Mouse (Mus musculus) urinary bladder, postnatal 14 days (tissue): ENCODE measurements around the gene Xpo1.
"Not testable (repeated sequence)": the region's sequence is repeated elsewhere in the genome, so short reads cannot be mapped to it uniquely, and the experiment has no call there.

Experiments used
- DNase-seq: peaks from one replicate; pipeline ENCODE4 v3.0.0; 2021; ENCODE audit warnings: low spot score

Xpo1 gene

DNA sequence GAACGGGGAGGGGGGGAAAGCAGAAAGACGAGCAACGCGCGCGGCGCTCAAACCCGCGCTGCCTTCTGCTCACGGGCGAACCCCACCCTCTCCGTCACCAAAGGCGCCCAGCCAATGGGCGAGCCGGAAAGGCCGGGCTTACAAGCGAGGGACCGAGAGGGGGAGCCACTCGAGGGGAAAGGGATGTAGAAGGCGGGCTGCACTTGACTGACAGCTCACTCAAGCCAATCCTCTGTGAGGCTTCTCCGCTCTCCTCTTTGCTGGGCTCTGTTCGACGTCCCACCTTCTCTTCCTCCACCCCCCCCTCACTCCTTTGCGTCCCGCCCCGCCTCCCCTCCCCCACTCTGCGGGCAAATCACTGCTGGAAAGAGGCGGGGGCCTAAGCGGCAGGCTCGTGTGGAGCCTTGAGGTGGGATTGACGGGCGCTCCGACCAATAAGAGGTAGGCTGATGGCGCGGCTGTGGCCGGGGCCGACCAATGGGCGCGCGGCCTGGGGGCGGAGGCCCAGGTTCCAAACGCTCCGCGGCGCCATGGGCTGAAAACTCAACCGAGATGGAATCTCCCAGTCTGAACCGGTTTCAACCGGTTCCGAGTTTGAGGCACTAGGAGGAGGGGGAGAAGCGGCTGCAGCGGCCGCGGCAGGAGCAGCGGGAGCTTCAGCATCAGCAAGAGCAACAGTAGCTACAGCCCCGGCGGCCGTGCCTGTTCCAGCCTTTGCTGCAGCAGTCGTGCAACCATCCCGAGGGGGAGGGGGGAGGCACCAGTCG, at the start of gene Xpo1:
TSS of gene Xpo1 (plus strand) at position 615 of the 767 bp plus-strand sequence.
- peak; percentile 100 for DNase-seq

DNA sequence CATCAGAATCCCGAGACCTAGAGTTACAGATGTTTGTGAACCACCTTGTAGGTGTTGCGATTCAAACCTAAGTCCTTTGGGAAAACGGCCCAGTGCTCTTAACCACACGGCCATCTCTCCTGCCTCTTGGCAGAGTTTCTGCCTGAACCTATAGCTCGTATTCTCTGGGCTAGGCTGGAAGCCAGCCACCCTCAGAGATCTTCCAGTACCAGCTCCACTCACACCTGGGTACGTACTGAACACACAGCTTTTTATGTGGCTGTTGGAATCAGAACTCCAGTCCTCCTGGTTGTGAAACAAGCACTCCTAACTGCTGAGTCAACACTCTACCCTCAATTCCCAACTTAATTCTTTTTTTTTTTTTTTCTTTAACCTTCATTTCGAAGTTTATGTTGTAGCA, 46.1 kb upstream of the Xpo1 start:
- no peak for DNase-seq

DNA sequence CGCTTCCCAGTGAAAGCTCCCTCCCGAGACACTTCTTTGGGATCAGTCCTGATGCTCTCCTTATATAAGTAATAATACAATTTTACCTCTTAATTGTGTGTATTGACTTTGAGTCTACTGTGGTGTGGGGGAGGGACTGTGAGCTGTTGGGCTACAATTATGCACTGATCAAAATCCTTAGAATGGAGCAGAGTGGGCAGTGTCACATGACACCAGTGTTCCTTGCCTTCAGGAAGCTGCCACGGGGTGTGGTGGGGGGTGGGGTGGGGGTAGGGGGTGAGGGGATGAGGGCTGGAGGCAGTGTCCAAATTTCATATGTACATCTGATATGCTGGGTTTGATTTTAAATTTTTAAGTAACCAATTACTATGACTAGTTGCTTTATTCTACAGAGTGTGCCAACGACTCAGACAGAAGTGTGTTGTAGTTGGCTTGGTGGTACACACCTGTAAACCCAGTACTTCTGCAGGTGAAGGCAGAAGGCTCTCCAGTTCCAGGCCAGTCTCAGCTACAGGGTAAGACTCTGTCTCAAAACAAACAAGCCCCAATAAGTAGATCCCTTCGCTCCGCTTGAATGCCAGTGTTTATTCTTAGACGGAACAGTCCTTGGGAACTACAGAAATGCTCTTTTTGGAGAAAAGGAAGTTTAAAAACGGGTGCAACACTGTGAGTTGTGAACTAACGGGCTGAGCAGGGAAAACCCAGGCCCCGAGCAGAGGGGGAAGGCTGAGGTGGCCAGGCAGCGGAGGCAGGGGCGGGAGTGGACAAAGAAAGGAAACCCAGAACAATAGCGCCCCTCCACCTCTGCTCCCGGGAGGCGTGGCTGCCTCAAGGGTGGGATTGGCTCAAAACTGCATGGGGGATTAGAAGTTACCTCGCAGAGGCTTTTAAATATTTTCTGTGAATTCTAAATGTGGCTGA, 45.0 kb upstream of the Xpo1 start:
- peak; percentile 9 for DNase-seq

DNA sequence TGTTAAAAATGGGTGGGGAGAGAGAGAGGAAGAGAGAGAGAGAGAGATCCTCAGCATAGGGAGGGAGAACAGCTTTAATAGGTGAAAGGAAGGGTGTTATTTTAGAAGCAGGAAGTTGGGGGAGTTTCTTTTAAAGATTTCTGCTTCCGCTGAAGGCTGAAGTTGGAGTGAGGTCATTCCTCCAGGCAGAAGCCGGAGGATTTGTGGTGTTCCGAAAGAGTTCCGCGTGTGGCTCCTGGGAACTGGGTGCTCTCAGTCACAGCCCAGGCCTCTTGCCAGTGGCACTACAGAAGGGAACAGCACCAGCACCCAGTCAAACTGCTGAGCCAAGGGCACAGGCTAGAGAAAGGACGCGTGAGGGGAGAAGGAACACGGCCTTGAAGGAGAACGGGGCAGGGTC, 38.4 kb upstream of the Xpo1 start:
- DNase-seq = no peak

DNA sequence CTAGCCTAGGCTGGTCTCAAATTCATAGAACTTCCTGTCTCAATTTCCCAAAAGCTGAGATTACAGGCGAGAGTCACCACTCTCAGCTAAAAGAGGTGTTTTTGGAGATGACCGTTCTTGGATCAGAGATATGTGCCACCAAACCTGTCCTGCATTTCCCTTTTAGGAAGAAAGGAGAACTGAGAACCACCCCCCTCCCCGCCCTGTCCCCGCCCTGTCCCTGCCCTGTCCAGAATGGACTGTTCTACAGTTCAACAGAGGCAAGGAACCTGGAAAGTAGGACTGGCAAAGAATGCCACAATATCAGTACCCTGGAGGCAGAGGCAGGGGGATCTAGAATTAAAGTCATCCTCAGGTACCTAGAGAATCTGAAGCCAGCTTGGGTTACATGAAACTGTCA, 19.8 kb upstream of the Xpo1 start:
- DNase-seq = no peak

DNA sequence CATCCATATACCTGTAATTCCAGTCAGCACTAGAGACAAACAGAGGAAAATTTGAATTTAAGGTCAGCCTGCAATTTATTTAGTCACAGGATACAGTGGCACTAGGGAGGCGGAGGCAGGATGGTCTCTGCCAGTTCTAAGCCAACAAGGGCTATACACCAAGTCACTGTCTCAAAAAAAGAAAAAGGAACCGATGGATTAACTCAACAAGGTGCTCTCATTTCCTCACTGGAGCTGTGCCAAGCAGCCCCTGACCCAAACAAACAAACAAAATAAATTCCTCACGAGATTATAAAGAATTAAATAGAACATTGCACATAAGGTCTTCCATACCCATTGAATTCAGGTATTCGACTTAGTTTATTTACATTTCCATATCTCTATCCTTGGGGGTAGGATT, 1.9 kb upstream of the Xpo1 start:
- no peak for DNase-seq

DNA sequence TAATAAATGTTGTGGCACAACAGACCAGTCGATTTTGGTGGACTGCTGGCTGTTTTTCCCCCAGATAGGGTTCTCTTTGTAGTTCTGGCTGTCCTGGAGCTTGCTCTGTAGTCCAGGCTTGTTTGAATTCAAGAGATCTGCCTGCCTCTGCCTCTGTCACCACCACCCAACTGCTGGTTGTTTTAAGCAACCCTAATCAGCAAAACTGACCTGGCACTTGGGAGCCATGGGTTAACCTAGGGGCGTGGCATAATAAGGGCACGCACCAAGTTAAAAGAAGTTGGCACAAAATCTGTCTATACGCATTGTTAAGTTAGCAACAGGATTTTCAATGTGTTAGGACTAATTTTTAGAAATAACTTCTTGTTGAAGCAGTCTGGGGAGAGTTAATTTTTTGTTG, 1.3 kb upstream of the Xpo1 start:
- DNase-seq = no peak

DNA sequence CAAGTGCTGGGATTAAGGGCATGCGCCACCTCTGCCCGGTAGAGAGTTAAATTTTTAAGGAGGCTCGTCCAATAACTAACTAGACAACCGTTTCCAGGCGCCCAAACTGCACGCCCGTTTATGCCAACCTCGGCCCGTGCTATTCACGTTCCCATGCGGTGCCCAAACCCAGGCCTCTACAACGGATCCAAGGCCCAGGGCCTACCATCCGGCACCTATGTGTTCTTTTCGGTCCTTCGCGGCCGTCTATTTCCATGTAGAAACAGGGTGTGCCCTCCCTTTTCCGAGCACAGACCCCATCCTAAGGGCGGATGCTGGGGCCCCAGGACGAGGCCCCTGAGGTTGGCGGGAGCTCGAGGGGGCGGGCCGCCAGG, 801 bp upstream of the Xpo1 start:
- DNase-seq = no peak

DNA sequence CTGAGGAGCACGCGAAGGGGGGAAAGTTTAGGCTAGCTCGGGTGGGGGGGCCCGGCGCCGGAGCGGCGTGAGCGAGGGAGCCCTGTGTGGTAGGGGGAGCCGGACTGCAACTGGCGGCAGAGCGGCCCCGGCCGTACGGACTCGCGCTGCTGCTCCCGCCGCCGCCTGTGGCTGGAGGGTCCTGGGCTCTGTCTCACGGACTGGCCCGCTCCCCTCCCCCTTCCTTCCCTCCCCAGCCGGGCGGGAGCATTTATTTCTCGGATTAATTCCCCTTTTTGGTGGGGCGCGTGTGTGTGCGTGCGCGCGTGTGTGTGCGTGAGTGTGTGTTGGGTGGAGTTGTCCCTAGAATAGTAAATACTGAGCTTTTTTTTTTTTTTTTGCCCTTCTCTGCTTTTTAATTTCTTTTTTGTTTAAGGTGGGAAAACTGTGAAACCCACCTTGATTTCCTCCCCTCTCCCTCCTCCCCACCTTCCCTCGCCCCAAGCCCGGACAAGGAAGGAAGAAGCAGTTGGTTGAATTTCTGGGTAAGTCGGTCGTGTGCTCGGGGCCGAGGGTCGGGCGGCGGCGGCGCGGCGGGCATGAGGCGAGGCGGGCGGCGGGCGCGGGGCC, 457 bp downstream of the Xpo1 start:
- no peak for DNase-seq

DNA sequence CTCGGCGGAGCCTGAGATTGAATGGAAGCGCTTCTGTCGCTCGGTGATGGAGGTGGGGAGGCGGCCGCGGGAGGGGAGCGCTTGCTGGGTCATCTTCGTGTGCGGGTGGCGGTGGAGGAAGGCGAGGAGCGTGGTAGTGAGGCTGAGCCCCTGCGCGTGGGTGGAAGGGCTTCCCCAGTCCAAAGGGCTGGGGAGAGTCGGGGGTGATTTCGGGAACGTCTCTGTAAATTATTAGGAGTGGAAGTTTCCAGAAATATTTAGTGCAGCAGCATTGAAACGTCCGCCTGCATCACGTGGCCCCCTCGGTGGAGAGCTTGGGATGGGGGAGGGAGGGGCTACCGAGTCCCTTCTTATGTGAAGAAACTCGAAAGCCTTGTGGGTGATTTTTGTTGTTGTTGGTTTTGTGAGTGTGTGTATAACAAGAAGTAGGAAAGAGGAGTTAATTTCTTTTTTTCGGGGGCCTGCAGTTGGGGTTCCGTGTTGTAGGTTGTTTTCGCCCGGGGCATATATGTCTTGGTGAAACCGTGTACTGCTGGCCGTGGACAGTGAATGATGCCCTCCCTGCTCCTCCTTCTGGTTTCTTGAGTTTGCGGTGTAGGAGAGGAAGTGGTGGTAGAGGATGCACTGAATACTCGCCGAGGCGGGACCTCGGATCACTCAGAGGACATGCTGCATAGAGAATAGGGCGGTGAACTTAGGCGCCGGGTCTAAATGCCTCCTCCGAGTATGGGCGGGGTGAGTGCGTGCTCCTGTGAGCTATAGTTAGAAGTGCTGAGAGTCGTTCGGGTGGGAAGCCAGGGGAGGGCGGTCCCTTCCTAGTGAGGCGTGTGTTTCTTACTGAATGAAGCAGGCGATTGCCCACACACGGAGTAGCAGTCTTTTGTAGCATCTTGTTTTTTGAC, 1.2 kb downstream of the Xpo1 start:
- DNase-seq = peak; percentile 64

DNA sequence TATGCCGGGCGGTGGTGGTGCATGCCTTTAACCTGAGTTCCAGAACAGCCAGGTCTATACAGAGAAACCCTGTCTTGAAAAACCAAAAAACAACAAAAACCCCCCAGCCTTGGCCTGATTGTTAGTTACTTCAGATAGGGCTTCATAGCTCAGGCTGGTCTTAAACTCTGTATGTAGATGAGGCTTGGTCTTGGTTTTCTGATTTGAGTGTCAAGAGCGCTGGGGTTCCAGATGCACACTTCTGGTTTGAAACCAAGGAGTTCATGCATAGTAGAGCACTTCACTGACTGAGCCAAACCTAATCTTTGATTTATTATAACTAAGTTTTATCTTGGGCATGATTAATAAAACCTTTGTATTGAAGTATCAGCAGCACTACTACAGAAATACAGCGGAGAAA, 3.2 kb downstream of the Xpo1 start:
- DNase-seq = no peak

DNA sequence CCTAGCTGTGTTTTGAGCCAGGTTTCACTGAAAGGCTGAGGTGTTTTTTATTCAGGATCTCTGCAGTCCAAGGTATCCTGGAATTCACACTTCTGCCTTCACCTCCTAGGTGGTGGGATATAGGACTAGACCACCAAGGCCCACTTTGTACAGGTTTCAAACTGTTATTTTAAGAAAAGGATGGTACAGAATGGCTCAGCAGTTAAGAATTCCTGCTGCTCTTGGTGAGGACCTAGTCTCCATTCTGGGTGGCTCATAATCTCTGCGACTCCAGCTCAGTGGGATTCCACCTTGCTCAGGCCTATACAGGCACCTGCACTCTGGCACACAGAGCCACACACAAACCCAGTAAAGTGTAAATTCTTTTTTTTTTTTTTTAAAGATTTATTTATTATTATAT, 3.6 kb downstream of the Xpo1 start:
- DNase-seq = no peak

DNA sequence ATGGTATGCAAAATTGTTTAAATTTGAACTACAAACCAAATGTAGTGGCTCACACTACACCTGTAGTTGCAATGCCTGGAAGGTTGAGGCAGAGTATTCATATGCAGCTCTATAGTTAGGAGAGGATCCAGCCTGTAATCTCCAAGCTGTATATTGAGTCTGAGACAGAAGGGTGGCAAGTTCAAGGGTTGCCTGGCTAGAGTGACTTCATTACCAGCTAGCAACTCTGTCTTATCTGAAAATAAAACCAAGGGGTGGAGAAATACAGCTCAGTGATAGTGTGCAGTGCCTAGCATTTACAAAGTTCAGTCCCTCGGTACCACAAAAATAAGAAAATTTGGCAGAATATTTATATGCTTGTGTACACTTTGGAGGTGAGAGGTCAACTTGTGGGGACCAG, 4.3 kb downstream of the Xpo1 start:
- DNase-seq = no peak

DNA sequence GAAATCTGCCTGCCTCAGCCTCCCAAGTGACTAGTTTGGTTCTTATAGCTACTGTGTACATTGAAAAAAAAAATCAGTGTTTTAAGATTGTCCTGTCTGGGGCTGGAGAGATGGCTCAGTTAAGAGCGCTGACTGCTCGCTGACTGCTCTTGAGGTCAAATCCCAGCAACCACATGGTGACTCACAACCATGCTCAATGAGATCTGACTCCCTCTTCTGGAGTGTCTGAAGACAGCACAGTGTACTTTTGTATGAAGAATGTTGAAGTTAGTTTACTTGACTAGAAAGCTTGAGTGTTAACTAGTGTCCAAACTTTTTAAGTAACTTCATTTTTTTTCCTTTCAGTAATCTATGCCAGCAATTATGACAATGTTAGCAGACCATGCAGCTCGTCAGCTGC, 5.6 kb downstream of the Xpo1 start:
- DNase-seq = no peak

DNA sequence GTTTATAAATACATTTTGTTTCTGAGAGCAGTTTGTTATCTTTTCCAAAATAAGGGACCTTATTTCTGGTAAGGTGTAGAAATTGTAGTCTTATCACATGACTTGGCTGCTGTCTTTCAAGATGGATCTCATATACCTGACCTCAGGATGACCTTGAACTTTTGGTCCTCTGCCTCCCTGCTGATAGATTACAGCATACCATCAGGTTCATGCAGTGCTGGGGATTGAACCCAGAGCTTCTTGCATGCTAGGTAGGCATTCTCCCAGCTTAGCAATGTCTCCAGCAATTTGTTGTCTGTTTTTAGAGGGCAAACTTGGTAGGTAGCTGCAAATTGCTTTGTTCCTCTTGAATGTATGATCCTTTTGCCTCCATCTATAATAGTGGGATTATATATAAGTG, 9.1 kb downstream of the Xpo1 start:
- no peak for DNase-seq

DNA sequence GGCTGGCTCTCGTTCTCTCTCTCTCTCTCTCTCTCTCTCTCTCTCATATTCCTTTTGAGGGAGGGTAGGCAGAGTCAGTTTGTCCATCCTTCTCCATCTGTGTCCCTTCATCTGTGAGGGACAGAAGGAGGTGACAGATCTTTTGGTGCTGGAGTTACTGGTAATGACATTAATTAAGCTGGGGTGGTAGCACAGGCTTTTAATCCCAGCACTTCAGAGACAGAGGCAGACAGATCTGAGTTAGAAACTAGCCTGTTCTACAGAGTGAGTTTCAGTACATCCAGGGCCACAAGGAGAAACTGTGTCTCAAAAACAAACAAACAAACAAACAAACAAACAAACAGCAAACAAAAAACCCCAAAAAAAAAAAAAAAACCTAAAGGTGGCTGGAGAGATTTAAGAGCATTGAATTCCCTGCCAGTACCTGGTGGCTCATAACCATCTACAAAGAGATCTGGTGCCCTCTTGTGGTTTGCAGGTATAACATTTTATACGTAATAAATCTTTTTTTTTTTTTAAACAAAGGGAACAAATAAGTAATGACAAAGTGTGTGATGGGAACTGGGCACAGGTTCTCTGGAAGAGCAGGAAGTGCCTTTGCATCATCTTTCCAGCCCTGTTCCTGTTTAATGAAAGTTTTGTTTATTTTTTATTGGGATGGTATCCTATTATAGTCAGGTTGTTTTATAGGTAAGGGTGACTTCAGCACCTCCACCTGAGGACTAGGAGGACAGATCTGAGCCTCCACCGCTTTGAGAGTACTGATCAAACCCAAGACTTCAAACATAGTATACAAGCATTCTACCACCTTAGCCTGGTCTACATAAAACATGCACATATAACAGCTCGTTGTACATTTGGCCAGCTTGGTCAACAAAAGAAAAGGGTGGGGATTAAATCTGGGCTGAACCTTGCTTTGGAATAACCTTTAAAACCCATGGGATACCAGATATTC, 16.2 kb downstream of the Xpo1 start:
- peak; percentile 22 for DNase-seq

DNA sequence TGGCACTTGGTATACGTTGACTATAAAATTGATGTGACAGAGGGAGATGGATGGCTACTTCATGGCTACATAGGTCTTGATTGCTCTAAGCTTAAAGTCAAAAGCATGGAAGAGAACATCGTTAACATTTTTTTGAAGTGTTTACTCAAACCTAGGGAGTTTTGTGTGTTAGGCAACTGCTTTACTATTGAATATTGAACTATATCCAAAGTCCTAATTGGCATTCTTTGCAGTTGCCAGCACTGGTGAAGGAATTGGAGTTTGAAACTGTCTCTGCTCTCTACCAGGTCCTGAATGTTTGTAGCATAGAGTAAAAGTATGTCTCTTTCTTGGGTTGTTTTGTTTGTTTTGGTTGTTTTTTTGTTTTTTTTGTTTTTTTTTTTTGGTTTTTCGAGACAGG, 19.9 kb downstream of the Xpo1 start:
- DNase-seq = no peak

DNA sequence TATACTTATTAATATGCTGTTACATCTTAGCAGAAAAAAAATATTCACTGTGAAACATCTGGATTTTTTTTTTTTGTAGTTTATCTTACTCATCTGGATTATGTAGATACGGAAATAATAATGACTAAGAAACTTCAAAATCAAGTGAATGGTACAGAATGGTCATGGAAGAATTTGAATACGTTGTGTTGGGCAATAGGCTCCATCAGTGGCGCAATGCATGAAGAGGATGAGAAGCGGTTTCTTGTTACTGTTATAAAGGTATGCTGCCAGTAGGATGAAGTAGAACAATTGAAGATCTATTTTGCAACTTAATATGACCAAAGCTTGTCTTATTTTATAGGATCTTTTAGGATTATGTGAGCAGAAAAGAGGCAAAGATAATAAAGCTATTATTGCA, 28.6 kb downstream of the Xpo1 start:
- no peak for DNase-seq

DNA sequence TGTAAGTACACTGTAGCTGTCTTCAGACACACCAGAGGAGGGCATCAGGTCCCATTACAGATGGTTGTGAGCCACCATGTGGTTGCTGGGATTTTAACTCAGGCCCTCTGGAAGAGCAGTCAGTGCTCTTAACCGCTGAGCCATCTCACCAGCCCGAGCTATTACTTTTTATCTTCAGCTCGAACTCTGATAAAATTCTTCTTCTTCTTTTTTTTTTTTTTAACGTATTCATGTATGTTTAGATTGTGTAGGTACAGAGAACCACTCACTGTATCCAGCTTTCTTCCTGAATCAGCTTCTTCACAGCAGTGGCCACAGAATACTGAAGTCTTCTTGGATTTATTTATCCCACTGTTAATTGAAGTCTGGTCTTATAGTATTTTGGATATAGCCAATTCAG, 33.0 kb downstream of the Xpo1 start:
- not testable (repeated sequence) for DNase-seq

DNA sequence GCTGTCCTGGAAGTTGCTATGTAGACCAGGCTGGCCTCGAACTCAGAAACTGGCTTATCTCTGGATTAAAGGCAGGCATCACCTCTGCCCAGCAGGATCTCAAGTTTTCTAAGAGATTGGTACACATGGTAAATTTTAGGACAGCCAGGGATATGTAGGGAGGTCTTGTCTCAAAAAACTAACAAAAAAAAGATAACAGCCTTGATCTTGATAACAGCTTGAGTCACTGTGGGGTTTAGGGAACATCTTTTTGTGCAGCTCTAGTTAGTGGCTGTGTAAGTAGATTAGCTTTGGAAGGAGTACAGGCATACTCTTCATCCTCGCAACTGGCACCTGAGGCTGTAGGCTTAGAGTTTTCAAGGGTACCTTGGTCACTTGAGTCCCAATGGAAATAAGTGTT, 41.5 kb downstream of the Xpo1 start:
- no peak for DNase-seq

DNA sequence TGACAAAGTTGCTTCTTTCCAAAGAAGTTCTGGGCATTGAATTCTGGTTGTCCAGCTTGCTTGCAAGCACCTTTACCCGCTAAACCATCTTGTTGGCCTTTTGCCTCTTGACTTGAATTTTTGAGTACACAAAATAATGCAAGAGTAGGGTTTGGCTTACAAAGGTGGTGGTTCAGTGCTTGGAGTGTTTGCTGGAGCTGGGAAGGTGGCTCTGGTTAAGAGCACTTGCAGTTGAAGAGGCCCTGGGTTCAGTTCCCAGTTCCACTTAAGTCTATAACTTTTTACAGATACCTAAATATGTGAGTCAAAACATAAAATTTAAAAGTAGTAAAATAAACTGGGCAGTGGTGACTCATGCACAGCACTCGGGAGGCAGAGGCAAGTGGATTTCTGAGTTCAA, 42.5 kb downstream of the Xpo1 start:
- DNase-seq = no peak
